Mouse (Mus musculus) CD8-positive naive resting alpha-beta T cell, adult 2 months (primary cell): ENCODE results near the gene 3100002H09Rik.

Experiments used
- DNase-seq, 2 experiments: peaks; one replicate each; pipeline ENCODE4 v3.0.0; 2022; ENCODE audit warnings: low read depth in 2 of 2, low spot score in 2 of 2

3100002H09Rik gene

GRCm38 (mm10) chr4:124615406-124615960, 4.9 kb upstream of the 3100002H09Rik start:
- no peak for DNase-seq

DNA sequence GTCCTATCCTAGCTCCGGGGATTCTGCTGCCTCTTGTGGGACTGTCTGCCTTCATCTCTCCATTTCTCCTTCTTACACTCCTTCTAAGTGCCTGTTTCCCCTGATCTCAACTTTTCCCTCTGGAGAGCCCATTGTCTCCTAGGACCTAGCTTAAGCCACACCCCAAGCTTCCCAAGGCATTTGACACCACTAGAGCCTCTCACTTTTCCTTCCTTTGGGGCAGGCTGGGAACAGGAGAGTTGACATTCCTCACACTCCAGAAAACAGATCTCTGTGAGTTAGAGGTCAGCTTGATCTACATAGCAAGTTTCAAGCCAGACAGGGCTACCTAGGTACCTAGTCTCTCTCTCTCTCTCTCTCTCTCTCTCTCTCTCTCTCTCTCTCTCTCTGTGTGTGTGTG, 3.6 kb upstream of the 3100002H09Rik start:
- no peak for DNase-seq

DNA sequence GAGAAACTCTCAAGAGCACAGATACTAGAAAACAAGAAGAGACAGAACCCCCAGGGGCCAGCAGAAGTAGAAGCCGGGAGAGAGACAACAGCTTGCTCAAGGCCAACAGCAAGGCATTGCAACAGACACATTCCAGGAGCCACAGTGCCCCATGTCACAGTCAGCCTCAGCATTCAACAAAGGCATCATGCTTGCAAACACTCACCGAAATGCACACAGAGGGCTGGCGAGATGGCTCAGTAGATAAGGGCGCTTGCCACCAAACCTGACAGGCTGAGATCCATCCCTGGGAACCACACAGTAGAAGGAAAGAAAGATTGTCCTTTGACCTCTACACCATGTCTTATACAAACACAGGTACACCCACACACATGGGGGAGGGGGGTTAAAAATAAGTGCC, 1.2 kb upstream of the 3100002H09Rik start:
- no peak for DNase-seq

DNA sequence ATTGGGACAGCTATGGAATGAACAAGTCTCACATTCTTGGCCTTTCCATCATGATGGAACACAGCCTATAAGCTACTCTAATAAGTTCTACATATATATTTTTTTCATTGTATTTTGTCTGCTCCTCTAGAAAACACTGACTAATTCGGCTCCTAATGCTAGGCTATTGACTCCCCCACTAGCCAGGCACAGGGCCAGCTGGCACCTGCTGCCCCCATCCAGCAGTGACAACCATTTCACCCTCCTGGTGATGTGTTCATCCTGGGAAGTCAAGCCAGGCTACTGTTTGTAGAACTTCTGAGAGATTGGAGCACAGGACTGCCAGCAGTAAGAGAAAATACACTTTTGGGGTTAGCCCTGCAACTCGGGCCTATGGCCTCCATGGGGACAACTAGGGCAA, 537 bp downstream of the 3100002H09Rik start:
- no peak for DNase-seq

DNA sequence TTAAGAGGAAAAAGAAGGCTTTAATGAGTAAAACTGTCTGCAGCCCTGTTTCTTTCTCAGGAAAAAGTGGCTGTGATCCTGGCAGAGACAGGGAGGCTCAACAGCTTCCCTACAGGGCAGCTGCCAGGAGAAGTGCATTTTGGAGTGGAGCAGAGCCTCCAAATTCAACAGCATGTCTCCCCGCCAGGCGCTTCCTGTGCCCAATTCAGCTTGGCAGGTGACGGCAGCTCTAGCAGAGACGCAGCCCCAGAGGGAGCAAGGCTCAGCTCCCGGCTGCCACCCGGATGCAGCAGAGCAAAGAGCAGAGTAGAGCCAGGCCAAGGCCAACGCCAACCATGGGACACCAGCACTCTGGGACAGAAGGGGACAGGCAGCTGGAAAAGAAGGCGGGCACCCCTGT, 3.4 kb downstream of the 3100002H09Rik start:
- DNase-seq: no peak

DNA sequence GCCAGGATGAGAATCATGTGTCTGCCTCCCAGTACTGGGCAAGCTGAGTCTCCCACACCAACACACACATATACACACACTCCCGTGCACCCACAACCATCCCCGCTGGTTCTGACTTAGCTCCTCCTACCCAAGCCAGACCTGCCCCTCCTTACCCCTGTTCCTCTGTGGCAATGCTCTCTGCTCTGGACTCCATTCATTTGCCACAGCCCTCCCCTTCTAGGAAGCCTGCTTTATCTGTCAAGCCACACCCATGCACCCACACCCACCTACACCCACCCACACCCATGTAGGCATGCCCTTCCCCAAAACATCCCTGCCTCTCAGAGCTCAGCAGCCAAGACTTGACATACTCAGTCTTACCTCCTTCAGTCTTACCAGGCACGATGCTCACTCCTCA, 4.4 kb downstream of the 3100002H09Rik start:
- DNase-seq: no peak

DNA sequence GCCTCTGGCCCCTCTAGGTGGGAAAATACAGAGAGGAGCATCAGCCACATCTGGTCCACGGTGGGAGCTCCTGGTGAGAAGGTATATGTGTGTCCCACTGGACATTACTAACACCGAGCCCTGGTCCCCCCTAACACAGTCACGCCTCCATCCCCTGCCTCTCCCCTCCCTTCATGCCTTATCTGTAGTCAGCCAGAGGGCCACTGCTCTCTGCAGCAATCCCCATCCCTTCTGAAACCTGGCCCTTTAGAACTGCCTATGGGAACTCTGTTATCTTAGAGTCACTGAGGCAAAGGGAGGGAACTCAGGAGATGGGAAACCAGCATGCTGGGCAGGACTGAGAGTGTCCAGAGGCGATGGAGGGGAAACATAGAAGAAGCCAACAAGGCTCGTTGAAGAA, 5.3 kb downstream of the 3100002H09Rik start:
- no peak for DNase-seq

DNA sequence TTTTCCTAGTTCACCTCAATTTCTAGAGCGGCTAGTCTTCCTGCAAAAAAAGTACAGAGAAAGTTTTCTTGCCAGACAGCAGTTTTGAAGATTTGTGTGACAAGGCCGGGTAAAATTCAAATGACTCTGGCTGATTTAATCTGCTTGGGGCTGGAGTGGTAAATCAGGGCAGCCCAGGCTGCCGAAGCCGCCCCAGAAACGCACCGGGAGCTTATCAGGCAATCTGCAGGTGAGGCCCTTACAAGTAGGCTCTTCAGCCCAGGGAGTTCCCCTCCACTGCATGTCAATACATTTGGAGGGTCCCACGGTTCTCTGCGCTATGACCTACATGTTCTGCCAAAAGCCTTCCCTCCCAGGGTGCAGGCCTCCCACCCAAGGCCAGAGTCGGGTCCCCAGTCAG, 6.9 kb downstream of the 3100002H09Rik start:
- DNase-seq: no peak

DNA sequence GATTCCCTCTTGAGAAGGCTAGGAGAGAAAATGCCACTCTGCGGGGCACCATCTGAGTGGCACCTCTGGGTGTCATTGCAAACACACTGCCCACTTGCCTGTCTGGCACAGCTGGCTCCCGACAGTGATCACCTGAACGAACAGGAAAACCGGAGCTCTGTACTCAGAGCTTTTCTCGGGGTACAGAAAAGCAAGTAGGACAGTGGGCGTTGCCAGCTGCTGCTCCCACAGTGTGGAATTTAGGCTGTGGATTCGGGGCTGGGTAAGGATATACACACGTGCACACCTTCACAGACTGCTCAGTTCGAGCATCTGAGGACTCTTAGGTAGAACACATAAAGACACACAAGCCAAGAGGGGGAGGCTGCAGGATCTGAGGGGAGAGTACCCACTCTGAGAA, 14.7 kb downstream of the 3100002H09Rik start:
- no peak for DNase-seq

GRCm38 (mm10) chr4:124594933-124595332, 15.7 kb downstream of the 3100002H09Rik start:
- no peak for DNase-seq

DNA sequence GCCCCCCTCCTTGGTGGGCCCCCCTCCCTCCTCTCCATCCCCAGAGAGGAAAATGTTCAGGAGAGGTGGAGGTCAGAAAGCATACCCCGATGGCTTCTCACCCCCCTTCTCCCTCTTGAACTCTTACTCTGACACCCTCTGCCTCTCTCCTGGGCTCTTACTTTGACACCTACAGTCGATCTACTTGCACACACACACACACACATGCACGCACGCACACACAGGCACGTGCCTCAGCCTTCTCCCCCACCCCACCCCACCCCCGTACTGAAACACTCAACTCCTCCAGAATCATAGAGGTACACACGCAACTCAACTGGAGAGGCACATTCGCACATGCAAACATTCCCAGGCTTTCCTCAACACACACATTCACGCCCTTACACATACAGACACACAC, 16.9 kb downstream of the 3100002H09Rik start:
- DNase-seq: no peak

DNA sequence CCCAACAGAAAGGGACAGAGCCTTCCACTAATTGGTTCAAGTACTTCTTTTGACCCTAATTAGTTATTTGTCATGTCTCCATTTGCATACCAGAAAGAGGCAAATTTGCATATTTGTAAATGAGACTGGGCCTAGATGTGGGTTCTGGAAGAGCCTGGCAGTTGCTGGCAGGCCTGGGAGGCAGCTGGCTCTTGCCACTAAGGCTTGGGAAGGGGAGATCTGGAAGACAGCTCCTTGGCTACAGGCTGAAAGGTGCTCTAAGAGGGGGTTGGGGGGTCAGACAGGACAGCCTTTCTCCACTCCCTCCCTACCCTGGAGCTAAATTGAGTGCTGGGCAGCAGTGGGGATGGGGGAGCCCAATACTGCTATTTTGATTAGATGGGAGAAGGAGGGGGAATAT, 17.4 kb downstream of the 3100002H09Rik start:
- DNase-seq: no peak

- no peak for DNase-seq
Measured at GRCm38 (mm10) chr4:124592241-124592640, 18.4 kb downstream of the 3100002H09Rik start.

GRCm38 (mm10) chr4:124580695-124581094, 29.9 kb downstream of the 3100002H09Rik start:
- no peak for DNase-seq

- DNase-seq: no peak
Measured at GRCm38 (mm10) chr4:124575955-124576445, 34.6 kb downstream of the 3100002H09Rik start.

DNA sequence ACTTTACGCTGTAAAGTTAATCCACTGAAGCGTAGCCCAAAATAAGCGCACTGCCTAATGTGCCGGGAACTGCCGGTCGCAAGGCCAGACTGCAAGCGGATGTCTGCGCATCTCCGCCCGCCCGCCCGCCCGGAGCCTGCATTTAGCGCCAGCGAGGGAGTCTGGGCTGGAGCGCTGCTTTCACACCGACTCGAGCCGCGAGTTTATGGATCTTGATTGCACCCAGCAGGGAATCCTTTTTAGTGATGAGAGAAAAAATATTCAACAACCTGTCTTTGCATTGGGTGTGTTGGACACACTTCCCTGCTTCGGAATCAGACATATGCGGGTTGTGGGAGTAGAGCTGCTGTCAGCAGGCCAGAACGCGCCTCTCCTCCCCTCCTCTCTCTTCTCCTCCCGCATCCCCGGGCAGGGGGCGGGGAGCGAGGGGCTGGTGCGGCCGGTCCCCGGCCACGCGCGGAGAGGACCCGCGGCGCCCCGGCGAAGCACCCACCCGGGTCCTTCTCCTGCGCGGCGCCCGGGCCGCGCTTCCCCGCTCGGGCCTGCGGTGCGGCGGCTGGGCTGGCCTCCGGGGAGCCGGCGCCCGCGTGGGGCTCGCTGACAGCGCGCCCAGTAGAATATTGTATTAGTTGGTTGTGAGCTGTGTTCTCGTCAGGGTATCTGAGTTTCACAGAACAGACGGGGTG, 35.2 kb downstream of the 3100002H09Rik start:
- no peak for DNase-seq

GRCm38 (mm10) chr4:124573586-124573985, 37.0 kb downstream of the 3100002H09Rik start:
- no peak for DNase-seq

DNA sequence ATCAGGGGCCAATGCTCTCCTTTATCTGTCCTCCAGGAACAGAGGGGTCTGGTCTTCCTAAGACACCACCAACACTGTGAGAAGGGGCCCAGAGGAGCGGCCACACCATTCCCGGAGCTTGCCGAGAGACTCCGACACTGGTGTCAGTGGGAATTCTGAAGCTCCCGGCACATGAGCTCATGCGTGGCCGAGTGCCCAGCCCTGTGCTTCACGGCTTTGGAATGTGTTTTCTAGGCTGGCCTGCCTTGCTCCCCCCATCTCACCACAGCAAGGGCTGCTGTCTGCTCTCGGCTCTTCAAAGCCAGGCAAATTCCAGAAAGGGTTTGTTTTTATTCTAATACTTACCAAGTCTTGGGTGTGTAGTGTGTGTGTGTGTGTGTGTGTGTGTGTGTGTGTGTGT, 39.6 kb downstream of the 3100002H09Rik start:
- DNase-seq: no peak

GRCm38 (mm10) chr4:124569661-124570060, 40.9 kb downstream of the 3100002H09Rik start:
- no peak for DNase-seq

DNA sequence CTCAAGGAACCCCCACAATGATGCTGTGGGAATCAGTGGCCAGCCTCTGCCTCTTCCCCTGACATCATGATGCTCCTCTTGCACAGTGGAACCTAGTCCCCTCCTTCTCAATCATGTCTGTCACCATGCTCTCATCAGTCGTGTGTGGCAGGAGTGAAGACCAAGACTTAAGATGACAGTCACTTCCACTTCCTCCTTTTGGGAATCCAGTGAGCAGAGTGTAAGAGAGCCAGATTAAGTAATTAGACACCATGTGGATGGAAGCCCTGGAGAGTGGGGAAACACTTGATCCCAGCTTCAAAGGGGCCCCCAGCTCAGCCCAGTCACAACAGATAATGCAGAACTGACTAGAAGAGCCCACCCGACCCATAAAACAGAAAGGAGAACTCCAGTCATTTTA, 47.2 kb downstream of the 3100002H09Rik start:
- DNase-seq: no peak

DNA sequence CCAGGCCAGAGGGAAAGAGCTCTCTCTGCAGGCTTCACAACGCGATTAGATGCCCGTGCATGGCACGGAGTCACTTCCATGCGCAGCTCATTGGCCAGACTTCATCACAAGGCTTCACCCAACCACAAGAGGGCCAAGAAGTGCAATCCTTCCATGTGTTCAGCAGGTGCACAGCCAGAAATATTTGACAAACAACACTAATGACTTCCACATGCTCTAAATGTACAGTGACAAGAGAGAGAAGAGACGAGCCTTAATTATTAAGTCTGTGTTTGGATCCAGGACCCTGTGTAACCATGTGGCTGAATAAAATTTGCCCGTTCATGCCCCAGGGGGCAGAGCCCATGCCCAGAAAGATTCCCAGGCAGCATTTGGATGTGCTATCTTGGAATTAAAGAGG, 47.9 kb downstream of the 3100002H09Rik start:
- DNase-seq: no peak
